Mouse (Mus musculus) heart, adult 2 months (tissue): Measurements from ENCODE around the gene Spred1.

ENCODE experiments used
- CTCF ChIP-seq: fragments of 200-600 bp; IDR thresholded peaks from 2 replicates; pipeline ENCODE4 v1.8.1; 2022; ENCODE audit warnings: antibody characterized with exemption, mild to moderate bottlenecking, moderate library complexity
- POLR2A ChIP-seq: fragments of 200-500 bp; IDR thresholded peaks from 2 replicates; pipeline ENCODE4 v1.6.1; 2011; ENCODE audit warnings: mild to moderate bottlenecking, low read depth, low read length, control low read depth; ENCODE audit not compliant: insufficient read depth

DNA sequence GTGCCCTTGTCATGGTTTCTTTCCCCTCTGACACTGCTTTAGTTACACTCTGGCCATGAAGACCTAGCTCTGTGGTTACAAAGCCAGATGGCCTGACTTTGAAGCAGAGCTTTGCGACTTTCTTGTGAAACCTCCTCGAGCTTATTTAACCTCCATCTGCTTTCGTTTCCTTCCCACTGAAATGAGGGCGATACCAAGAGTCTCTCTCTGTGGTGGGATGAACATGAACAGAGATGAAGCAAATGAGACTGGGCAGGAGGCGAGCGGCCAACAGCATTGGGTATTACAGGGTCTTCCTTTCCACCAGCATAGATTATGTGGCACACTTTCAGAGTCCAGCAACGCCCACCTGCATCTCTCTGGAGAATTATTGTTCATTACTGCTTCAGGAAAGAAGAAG lies 15.8 kb upstream of the Spred1 start:
- no peak for TF ChIP-seq POLR2A
- TF ChIP-seq CTCF = no peak
